Mouse (Mus musculus) cortical plate, adult 2 months (tissue): ENCODE measurements at regions not wholly inside any gene's neighbourhood (a gene's known extent, or its start where the extent isn't known, plus 50 kb on each side); places are given as distances from the start of the nearest gene placed in this dataset.

Source experiments
- CTCF ChIP-seq: fragments of 200-500 bp; IDR thresholded peaks from 2 replicates; pipeline ENCODE4 v1.5.1; 2011; ENCODE audit warnings: mild to moderate bottlenecking, control low read depth, low read length; ENCODE audit not compliant: insufficient read depth; ENCODE audit errors: extremely low read depth
- POLR2A ChIP-seq: fragments of 200-500 bp; IDR thresholded peaks from 2 replicates; pipeline ENCODE4 v1.6.1; 2011; ENCODE audit warnings: mild to moderate bottlenecking, low read length, control low read depth; ENCODE audit not compliant: insufficient read depth; ENCODE audit errors: extremely low read depth

- no peak for TF ChIP-seq CTCF
- no peak for TF ChIP-seq POLR2A
Observed at GRCm38 (mm10) chr7:136377742-136378141, 516.7 kb upstream of the Mgmt start.
